Mouse (Mus musculus) layer of hippocampus, adult 2 months (tissue): ENCODE data around the gene Trip6. TPM values are rescaled to one million over a fixed set of nuclear protein-coding genes. Genes with fewer than 3 reads are reported as not detected.
A peak's percentile ranks its signal among the peaks of the same experiment; 100 is the strongest.
"Not testable (repeated sequence)": the region's sequence is repeated elsewhere in the genome, so short reads cannot be mapped to it uniquely, and the experiment has no call there.

Source experiments
- DNase-seq, 2 experiments: peaks; one replicate each; pipeline ENCODE4 v3.0.0; 2022; ENCODE audit warnings: low spot score in 2 of 2
- H3K27ac ChIP-seq: fragments of 200-600 bp; 2 replicates; pipeline ENCODE4 v1.8.1; 2022
- H3K4me3 ChIP-seq: fragments of 200-600 bp; 2 replicates; pipeline ENCODE4 v1.8.1; 2022; ENCODE audit warnings: mild to moderate bottlenecking
- CTCF ChIP-seq: fragments of 200-600 bp; conservative IDR thresholded peaks from 2 replicates; pipeline ENCODE4 v1.8.1; 2022; ENCODE audit warnings: antibody characterized with exemption, mild to moderate bottlenecking, moderate library complexity
- total RNA-seq, 2 experiments: library from RNA; stranded (reverse); gene quantifications; 2 replicates each; pipeline ENCODE4 v1.2.3; 2021

Gene Trip6
- total RNA-seq, 2 experiments from 2014 or later: 4.8 to 7.3 TPM

GRCm38 (mm10) chr5:137290677-137291076 lies 23.5 kb downstream of the Trip6 start:
- TF ChIP-seq CTCF: peak; percentile 73
- no peak overlapping the region for H3K4me3 ChIP-seq
- no peak for DNase-seq

GRCm38 (mm10) chr5:137289591-137290365 lies 24.4 kb downstream of the Trip6 start:
- H3K4me3 ChIP-seq: peak overlapping the region; percentile 53
- TF ChIP-seq CTCF: no peak
- no peak for DNase-seq
- no peak overlapping the region; the same call in 1 of the 2 replicates for H3K27ac ChIP-seq

More at GRCm38 (mm10) chr5:137290677-137291076, 23.5 kb downstream of the Trip6 start:
- no peak overlapping the region for H3K27ac ChIP-seq

GRCm38 (mm10) chr5:137288999-137289470 lies 25.2 kb downstream of the Trip6 start:
- Histone ChIP-seq H3K27ac (peak overlapping the region; percentile 82), H3K4me3 (peak overlapping the region; percentile 53)
- peak; percentile 50 to 65 for DNase-seq
- peak; percentile 75 for TF ChIP-seq CTCF

- H3K27ac ChIP-seq: peak overlapping the region; percentile 90
- DNase-seq: peak; percentile 48 to 54
- TF ChIP-seq CTCF: no peak
- H3K4me3 ChIP-seq: peak overlapping the region; percentile 69
These were observed 26.1 kb downstream of the Trip6 start for GRCm38 (mm10) chr5:137287953-137288743.

DNA sequence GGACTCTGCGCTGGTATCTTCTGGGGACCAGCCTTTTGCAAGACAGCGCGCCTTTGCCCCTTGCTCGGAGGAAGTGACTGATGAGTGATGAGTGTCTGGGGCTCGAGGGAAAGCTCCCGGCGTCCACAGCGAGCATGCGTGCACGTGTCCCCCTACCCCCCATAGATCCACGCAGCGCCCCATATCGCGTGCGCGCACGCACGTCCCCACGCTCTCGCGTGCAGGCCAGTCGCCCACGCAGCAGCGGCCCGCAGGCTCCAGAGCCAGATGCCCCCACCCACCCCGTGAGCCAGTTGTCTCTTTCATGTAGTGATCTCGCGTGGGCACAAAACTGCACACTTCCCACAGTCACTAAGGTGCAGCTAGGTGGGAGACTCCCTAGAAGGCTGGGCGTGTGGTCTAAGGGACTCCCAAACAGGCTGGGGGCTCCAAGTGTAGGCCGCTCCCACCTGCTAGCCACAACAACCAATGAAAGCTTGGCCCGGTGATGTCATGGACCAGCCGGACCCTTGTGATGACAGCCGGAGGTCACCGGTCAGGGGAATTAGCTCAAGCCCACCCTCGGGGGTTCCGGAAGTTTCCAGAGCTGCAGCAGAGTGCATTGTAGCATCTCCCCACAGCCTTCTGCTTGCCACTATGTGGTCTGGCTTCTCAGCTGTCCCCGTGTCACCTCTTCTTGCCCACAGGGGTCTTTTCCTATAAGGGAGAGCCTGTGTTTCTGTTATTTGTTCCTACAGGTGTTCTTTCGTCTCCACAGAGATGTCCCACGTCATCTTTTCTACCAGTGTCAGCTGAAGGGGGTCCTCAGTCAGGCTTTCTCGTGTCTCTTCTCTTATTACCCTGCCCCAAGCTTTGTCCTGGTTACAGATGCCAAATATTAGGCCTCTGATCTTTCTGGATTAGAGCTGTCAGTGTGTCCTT lies 26.9 kb downstream of the Trip6 start, which contains the start of gene Ache:
Gene Ache, plus strand, starts transcription at position 488 of the 921 bp plus-strand sequence.
- Histone ChIP-seq H3K27ac (peak within 1 kb of the TSS; percentile 90), H3K4me3 (peak within 1 kb of the TSS; percentile 69)
- DNase-seq: peak; percentile 66 to 70
- no peak for TF ChIP-seq CTCF

DNA sequence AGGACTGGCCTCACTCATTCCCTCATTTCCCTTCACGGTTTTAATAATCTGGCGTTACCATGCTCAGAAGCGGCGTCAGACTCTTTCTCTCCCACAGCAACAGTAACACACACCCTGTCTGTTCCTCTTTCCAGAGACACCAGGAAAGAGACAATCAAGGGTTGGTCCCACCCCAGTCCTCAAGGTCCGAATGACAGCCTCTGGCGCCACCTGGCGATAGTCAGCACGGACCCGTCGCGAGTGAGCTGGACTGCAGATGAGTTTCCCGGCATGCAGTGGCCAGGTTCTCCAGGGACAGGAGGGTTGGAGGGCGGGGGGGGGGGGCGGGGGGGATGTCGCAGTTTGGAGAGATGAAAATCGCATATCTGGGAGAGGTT lies 27.6 kb downstream of the Trip6 start:
- TF ChIP-seq CTCF: peak; percentile 79
- DNase-seq: peak; percentile 89 to 90
- Histone ChIP-seq H3K27ac (peak overlapping the region; percentile 90), H3K4me3 (peak overlapping the region; percentile 69)

DNA sequence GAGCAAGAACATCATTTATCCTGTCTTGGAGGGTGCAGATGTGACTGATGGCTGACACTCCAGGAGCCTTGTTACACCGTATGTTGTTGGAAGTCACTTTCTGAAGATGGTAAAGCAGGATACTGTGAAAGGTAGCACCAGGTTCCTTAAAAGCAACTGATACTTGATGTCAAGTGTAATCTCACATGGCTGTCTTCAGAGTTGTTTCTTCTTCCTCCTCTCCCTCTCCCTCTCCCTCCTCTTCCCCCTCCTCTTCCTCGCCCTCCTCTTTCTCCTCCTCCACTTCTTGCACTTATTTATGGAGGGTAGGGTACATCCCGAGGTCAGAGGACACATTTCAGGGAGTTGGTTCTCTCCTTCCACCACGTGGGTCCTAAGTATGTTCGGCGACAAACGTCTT lies 28.2 kb downstream of the Trip6 start:
- TF ChIP-seq CTCF: no peak
- DNase-seq: no peak
- peak overlapping the region; percentile 90; the same call in 1 of the 2 replicates for H3K27ac ChIP-seq
- H3K4me3 ChIP-seq: no peak overlapping the region

- TF ChIP-seq CTCF: peak; percentile 84
- DNase-seq: peak in 1 of 2 experiments; percentile 61
- no peak overlapping the region for H3K27ac ChIP-seq
- no peak overlapping the region for H3K4me3 ChIP-seq
These were observed 29.2 kb downstream of the Trip6 start for GRCm38 (mm10) chr5:137285045-137285444.

GRCm38 (mm10) chr5:137284411-137284810 lies 29.8 kb downstream of the Trip6 start:
- not testable (repeated sequence) for H3K4me3 ChIP-seq, H3K27ac ChIP-seq, DNase-seq

DNA sequence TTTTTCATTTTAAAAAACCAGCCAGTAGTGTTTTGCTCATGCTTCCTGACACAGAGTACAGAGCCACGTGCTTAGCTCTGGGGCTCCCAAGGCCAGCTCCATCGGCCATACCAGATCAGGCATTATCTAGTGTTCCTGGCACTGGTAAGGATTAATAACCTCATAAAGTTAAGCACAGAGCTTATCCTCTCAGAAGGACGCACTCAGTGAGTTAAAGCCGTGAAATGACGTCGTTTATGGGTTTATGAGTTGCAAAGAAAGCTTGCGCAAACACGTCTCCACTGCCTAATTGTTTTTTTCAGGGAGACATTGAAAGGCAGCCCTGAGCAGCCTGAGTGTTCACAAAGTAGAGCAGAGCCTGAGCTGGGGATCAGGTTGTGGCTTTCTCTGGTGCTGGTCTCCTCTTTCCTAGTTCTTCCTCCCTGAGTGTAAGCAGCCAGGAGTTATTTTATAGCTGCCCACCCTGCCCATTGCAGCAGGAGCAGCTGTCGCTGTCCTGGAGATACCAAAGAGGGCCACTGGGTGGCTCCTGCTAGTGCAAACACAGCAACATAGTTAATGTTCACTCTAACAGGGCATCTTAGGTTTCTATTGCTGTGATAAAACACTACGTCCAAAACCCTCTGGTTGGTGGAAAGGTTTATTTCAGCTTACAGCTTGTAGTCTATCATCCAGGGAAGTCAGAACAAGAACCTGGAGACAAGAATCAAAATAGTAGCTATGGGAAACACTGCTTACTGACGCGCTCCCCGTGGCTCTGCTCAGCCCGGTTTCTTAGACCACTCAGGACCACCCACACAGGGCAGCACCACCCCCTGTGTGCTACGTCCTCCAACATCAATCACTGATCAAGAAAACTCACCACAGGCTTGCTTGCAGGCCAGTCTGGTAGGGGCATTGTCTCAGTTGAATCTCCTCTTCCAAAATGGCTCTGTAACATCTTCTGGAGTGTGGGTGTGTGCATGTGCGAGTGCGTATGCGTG lies 36.6 kb downstream of the Trip6 start:
- DNase-seq: no peak
- peak; percentile 83 for TF ChIP-seq CTCF
- 0 out of 2 replicates have a peak overlapping the region, but pooled peaks have one; percentile 32 for H3K27ac ChIP-seq
- H3K4me3 ChIP-seq: peak overlapping the region; percentile 23; the same call in 1 of the 2 replicates
